Mouse (Mus musculus) E14TG2a.4 (cell line): ENCODE measurements around the gene Zfp553.

Experiments used
- H3K27me3 ChIP-seq: 2 replicates; pipeline ENCODE4 v1.6.1; 2014; ENCODE audit warnings: low read length, control low read depth; ENCODE audit not compliant: insufficient read depth
- H3K36me3 ChIP-seq: 2 replicates; pipeline ENCODE4 v1.6.1; 2014; ENCODE audit warnings: low read length, control low read depth; ENCODE audit not compliant: insufficient read depth
- H3K4me1 ChIP-seq: replicated peaks from 2 replicates; pipeline ENCODE4 v1.6.1; 2014; ENCODE audit warnings: low read depth, low read length, control low read depth
- H3K4me3 ChIP-seq: replicated peaks from 2 replicates; pipeline ENCODE4 v1.5.1; 2014; ENCODE audit warnings: mild to moderate bottlenecking, low read length
- H3K9me3 ChIP-seq: 2 replicates; pipeline ENCODE4 v1.6.1; 2014; ENCODE audit warnings: low read length, control low read depth
- CTCF ChIP-seq: conservative IDR thresholded peaks from 2 replicates; pipeline ENCODE4 v1.5.1; 2014; ENCODE audit warnings: low read length
- NANOG ChIP-seq: IDR thresholded peaks from 2 replicates; pipeline ENCODE4 v1.6.1; 2014; ENCODE audit warnings: borderline replicate concordance, low read length, mixed read lengths
- POU5F1 ChIP-seq: IDR thresholded peaks from 2 replicates; pipeline ENCODE4 v1.6.1; 2014; ENCODE audit warnings: low read length, borderline replicate concordance

Gene Zfp553

DNA sequence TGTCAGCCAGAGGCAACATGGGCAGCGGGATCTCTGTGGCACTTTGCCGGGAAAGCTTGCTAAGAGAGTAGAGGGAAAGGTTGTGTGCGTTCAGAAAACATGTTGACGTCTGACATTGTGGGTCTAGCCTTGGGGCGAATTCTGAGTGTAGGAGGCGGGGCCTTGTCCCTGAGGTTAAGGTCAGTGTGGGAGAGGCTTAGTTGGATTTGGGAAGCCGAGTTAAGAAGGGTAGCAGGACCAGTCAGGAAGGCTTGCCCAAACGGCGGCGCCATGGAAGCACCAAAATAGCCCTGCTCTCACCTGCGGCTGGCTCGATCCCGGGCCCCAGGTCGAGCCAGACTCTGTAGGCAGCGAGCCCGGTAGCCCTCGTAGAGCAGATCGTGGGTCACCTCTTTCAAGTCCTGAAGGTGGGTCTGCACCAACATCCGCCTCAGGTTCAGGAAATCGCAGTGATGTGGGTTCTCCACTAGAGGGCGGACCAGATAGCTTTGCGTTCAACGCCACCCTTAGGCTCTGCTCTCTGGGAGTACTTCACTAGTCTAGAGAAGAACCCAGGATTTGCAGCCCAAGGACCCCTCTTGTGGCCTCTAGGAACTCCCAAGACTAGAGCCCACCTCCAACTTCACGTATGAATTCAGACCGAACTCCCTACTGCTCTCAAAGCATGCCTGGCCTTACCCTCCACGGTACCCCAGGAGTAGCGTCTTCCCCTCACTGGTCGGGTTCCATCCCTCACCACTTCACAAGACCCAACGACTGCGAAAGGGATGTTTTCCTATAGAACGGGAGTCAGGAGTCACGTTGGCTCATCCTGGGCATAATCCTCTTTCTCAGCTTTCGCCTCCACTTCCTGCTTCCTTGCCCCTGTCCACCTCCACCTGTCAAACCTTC, 17.6 kb upstream of the Zfp553 start:
- no peaks in the 10 kb centered on the region for H3K9me3 ChIP-seq
- TF ChIP-seq NANOG (no peak; the same call in 1 of the 2 replicates), CTCF (peak; percentile 63)

DNA sequence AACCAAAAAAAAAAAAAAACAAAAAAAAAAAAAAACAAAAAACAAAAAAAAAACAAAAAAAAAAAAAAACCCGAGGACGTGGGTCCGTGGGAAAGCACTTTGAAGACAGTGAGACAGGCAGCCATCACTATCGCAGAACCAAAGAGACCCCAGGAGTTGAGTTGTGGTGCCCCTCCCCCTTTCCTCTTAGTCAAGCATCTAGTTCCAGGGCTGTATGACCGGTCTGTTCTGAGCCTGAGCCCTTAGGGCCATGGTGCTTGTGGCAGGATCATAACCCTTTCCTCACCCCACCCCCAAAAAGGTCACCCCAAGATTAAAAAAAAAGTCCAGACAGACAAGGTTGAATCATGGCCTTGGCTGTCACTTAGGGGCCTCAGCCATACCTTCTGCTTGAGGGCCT, 16.6 kb upstream of the Zfp553 start:
- no peaks in the 10 kb centered on the region for H3K27me3 ChIP-seq
- H3K9me3 ChIP-seq = no peaks in the 10 kb centered on the region
- peaks cover 37% of the 10 kb centered on the region for H3K36me3 ChIP-seq
- peaks cover 97% of the 10 kb centered on the region for H3K4me1 ChIP-seq
- TF ChIP-seq CTCF = no peak
- no peak for TF ChIP-seq NANOG
- no peak for TF ChIP-seq POU5F1
- H3K4me3 ChIP-seq = peak overlapping the region; percentile 79

More for the DNA sequence above, 17.6 kb upstream of the Zfp553 start:
- Histone ChIP-seq H3K4me1 (peaks cover 97% of the 10 kb centered on the region), H3K36me3 (peaks cover 37% of the 10 kb centered on the region), H3K4me3 (peak overlapping the region; percentile 79), H3K27me3 (no peaks in the 10 kb centered on the region)

DNA sequence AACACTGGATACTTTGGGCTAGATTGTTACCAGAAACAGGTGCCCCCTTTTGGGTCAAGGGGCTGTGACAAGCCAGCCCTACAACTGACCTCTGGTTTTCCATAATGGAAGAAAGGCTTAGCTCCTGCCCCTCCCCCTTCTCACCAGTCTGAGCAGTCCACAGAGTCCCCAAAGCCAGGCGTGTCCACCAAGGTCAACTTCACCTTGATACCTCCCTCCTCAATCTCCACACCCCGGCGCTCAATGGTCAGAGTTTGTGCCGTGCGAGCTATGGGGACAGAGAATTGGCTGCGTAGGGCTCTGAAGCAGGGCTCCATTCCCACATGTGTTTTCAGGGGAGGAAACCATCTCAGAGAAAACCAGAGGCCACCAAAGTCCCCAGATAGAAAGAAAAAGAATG, 15.4 kb upstream of the Zfp553 start:
- Histone ChIP-seq H3K4me1 (peaks cover 95% of the 10 kb centered on the region), H3K36me3 (peaks cover 43% of the 10 kb centered on the region), H3K27me3 (no peaks in the 10 kb centered on the region), H3K9me3 (0 out of 2 replicates have a peak, but pooled peaks cover 5% of the 10 kb centered on the region), H3K4me3 (peak overlapping the region; percentile 79)
- TF ChIP-seq POU5F1 (no peak), CTCF (no peak)

DNA sequence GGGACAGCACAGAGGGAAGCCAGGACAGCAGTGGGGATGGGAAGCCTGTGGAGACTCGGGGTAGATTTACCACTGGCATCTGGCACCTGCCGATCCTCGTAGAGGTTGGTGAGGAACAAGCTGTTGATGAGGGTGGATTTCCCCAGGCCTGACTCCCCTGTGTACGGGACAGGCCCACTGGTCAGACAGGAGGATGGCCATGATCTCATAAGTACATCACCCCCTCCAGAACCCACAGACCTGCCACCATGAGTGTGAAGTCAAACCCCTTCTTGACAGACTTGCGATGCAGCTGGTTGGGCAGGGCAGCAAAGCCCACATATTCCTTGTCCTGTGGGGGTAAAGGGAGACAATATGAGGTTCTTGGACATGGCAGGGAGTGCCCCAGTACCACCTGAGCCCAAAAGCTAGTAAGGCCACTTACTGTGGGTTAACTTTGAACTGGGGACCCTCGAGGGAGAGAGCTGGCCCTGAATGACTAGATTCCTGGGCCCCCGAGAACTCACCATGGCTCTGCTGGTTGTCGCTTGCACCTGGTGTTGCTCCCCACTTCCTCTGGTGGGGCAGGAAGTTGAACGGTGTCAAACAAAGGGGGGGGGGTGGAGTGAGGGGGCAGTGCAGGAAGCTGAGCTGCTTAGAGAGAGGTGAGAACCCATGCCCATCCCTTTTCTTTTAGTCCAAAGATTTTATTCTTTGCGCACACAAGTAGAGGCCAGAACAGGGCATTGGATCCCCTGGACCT, 14.8 kb upstream of the Zfp553 start:
- Histone ChIP-seq H3K4me1 (peaks cover 95% of the 10 kb centered on the region), H3K9me3 (0 out of 2 replicates have a peak, but pooled peaks cover 5% of the 10 kb centered on the region), H3K36me3 (peaks cover 47% of the 10 kb centered on the region), H3K27me3 (no peaks in the 10 kb centered on the region), H3K4me3 (peak overlapping the region; percentile 79)
- TF ChIP-seq CTCF (no peak), POU5F1 (no peak), NANOG (no peak)

DNA sequence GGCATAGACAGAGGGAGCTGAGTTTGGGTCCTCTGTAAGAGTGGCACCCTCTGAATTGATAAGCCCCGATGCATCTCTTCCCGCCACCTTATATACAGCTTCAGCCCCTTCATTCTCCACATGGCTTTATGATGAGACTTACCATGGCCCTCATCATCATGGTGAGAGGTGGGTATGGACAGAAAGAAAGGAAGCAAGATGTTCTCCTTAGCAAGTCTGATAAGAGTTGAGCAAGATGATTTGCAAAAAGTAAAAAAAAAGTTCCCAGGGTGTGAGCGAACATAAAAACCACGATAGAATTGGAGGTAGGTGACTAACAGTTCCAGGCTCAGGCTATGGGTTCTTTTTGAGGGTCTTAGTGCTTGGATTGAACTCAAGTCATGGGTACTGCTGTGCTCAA, 14.2 kb upstream of the Zfp553 start:
- peak overlapping the region; percentile 79 for H3K4me3 ChIP-seq
- peaks cover 95% of the 10 kb centered on the region for H3K4me1 ChIP-seq
- H3K9me3 ChIP-seq = 0 out of 2 replicates have a peak, but pooled peaks cover 5% of the 10 kb centered on the region
- peaks cover 43% of the 10 kb centered on the region for H3K36me3 ChIP-seq
- no peaks in the 10 kb centered on the region for H3K27me3 ChIP-seq
- TF ChIP-seq POU5F1 = no peak
- no peak for TF ChIP-seq NANOG
- TF ChIP-seq CTCF = no peak

DNA sequence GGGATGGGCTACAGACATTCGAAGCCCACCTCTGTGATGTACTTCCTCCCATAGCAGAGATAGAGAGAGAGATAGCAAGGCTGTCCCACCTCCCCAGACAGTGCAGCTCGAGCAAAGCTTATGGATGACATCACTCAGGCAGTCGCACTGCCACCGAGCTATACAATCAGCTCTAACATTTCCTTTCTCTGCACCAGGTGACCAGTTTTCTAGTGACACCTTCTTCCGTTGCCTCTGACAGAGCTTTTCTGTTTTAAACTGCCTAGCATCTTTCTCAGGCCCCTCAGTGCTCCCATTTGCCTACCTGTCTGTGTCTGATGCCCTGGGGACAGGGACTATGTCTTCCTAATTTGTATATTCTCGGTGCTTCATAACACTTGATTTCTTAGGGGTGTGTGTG, 12.4 kb upstream of the Zfp553 start:
- no peaks in the 10 kb centered on the region for H3K27me3 ChIP-seq
- no peak overlapping the region for H3K4me3 ChIP-seq
- H3K4me1 ChIP-seq = peaks cover 94% of the 10 kb centered on the region
- TF ChIP-seq NANOG = no peak
- no peak for TF ChIP-seq CTCF
- TF ChIP-seq POU5F1 = no peak
- H3K36me3 ChIP-seq = peaks cover 26% of the 10 kb centered on the region
- 0 out of 2 replicates have a peak, but pooled peaks cover 8% of the 10 kb centered on the region for H3K9me3 ChIP-seq

DNA sequence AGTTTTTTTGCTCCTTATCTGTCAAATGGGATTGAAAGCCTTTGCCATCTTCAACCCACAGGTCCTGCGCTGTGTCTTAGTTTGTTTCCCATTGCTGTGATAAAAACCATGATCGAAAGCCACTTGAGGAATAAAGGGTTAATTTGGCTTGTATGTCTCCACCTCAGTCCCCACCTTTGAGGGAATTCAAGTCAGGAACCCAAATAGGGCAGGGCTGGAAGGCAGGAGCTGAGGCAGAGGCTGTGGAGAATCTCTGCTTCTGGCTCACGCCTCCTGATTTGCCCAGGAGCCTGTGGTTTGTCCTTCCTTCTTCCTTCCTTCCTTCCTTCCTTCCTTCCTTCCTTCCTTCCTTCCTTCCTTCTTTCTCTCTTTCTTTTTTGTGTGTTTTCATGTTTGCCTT, 9.8 kb upstream of the Zfp553 start:
- Histone ChIP-seq H3K27me3 (no peaks in the 10 kb centered on the region), H3K4me1 (peaks cover 94% of the 10 kb centered on the region), H3K9me3 (0 out of 2 replicates have a peak, but pooled peaks cover 8% of the 10 kb centered on the region), H3K36me3 (peaks cover 17% of the 10 kb centered on the region; the same call in 1 of the 2 replicates), H3K4me3 (peak overlapping the region; percentile 43)
- no peak for TF ChIP-seq CTCF
- TF ChIP-seq NANOG = no peak
- TF ChIP-seq POU5F1 = no peak
